Mouse (Mus musculus): ENCODE measurements at regions not wholly inside any gene's neighbourhood (a gene's known extent, or its start where the extent isn't known, plus 50 kb on each side); places are given as distances from the start of the nearest gene placed in this dataset.

DNA sequence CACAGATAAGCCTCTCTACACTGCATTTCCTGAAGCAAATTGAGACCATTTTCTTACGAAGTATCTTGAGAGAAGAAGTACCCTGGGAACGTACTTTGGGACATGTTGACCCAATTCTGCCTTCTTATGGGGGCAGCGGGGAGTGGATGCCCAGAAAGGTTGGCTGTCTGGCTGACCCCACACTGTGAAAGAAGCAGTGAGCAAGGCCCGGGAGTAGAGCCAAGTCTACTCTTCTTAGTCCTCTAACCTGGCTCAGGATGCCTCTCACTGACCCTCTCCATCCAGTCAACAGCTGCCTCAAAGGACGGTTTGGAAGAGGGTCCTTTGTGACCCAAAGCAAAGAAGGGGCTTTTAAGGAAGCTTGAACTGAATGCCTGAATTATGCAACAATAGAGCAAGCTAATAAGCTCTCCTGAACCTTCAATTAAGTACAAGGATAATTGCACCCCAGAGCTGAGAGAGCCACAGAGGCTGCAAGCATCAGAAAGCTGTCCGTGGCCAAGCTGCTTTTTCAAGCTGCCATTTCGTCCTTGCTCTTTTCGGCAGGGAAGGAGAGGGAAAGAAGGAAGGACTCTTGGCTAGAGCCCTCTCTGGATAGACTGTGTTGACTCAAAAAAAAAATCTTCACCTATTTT lies 70.3 kb downstream of the Pctp start:
- DNase-seq: peak; percentile 44 to 66

DNA sequence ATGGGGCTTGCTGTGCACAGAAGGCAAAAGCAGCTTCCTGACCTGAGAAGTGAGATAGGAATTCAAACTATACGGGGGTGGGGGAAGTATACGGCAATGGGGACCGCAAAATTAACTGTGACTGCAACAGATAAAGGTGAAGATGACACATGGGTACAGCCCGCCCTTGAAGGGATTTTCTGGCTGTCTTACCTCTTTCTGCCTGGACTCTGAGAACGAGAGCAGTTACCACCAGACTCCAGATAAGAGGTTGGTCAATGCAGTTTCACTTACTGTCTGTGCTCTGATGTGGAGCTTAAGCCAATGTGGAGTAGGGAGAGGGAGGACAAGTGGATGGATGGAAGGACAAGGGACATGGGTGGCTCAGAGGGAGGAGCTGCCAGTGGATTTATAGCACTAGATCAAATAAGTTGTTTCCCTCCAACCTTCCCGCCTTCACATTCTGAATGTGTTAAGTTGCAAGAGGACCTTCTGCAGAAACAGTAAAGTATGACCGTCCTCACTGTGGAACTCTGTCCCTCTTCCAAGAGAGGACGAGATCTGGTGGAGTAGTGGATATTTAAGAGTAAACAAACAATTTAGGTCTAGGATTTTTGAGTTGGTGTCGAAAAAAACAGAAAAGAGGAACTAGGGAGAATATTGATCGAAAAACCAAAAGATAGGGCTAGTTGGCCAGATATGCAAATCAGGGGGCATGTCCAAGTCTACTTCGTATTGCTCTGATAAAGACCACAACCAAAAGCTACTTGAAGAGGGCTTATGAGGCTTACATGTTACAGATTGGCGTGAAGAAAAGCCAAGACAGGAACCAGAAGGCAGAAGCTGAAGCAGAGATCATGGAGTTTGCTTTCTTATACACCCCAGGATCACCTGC lies 73.3 kb downstream of the Pctp start:
- no peak for DNase-seq

DNA sequence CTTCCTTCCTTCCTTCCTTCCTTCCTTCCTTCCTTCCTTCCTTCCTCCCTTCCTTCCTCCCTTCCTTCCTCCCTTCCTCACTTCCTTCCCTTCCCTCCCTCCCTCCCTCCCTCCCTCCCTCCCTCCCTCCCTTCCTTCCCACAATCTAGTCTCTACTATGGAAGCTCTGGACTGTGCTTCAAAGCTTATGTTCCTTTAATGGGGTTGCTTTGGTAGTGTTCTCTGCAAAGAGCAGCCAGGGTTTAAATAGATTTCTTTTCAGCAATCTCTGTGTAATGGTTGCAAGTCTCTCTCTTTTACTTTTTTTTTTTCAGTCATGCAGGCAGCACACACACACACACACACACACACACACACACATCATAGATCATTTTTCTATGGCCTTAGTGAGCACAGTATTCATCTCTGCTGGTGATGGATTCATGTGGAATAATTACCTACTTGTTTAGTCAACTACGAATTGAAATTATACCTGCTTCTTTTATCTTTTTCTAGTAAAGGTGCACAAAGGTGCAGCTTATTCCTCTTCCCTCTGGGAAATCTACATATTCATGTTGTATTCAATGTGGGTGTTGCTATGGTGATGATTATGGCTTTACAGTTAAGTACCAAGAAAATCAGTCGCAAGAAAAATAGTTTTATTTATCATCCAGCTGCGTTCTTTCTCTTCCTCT lies 75.1 kb downstream of the Pctp start:
- no peak for DNase-seq

DNA sequence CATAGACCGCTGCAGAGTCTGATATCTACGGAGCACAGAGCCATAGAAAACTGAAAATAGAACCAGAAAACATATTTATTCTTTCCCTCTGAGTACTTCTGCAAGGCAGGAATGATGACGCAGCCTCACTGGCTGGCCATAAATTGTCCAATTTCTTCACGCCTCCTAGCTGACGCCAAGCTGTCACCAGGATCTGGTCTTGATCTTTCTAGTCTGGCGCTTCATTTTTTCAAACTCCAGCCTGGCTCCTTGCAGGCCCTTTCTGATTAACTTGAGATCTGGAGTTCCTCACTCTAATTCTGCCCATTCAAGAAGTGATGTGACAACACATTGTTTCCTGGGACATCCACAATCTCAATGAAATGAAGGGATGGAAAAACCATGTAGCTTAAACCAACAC lies 80.1 kb downstream of the Pctp start:
- no peak for DNase-seq

- peak; percentile 37 to 51 for DNase-seq
These were observed 81.5 kb downstream of the Pctp start for GRCm38 (mm10) chr11:89921146-89921545.

DNA sequence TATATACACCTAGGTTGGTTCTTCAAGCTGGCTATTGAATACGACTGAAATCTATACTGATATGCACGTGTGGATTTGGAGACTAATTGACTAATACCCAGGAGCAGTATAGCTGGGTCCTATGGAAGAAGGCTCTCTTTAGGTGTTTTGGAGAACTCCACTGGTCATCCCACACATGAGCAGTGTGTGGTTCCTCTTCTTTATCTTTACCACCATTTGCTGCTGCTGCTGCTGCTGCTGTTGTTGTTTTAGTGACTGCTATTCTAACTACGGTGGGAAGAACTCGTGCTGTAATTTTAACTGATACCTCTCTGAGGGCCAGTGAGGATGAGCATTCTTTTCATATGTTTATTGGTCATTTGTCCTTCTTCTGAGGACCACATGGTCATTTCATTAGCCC lies 86.9 kb downstream of the Pctp start:
- no peak for DNase-seq

DNA sequence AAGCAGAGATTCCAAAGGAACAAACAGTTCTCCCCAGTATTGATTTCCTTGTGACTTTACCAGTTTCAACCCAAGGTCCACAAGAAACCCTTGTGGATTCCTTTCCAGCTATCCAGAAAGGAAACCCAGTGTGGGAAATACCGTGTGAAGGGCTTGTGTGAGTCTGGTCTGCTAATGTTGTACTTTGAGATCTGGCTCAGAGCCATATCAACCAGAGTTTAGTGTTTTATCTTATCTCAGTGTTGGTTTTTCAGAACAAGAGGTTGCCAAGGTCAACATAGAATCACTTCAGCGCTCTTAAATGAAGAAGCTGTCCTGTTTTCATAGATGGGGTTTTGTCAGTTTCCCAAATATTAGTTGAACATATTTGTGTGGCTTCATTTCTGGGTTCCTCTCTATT lies 88.1 kb downstream of the Pctp start:
- no peak for DNase-seq

DNA sequence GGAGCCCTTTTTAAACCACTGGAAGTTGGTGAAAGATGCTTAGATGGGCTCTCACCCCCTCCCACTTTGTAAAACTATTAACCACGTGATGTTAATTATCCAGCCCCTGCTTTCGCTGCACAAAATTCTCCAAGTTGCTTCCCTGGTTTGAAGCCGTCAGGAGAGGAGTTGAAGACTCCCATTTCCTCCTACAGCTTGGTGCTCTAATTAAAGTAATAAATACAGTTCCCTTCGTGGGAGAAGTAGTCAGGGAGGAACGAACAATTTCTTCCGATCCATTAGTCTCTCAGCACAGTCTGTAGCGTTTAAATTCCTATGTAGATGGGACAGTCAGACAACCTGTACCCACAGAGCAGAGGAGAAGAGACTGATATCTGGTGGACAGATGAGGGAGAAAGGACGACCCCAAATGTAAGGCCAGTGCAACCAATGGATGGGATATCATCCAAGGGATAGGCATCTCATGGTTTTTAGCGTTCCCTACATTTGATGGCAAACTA lies 101.4 kb downstream of the Pctp start:
- DNase-seq: no peak

DNA sequence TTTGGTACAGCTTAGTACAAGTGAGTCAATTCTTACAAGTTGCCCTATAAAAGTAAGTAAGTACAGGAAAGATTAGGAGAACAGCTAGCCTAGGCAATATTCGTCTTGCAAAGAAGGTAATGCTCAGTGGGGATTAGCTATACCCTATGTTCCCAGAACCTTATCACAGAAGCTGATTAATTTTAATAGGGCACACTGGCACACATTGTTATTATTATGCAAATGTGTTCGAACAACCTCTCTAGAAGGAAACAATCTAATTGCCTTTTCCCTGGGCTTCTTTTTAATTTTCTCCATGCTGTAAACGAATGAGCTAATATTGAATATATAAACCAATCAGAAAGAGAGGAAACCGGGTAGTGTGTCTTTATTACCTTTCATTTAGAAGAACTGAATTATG lies 104.2 kb downstream of the Pctp start:
- no peak for DNase-seq

- no peak for DNase-seq
These were observed 105.8 kb downstream of the Pctp start for GRCm38 (mm10) chr11:89896854-89897253.

- DNase-seq: peak; percentile 7 to 33
These were observed 94.1 kb upstream of the Ankfn1 start for GRCm38 (mm10) chr11:89871587-89871986.

GRCm38 (mm10) chr11:89867575-89867974 lies 90.1 kb upstream of the Ankfn1 start:
- no peak for DNase-seq

GRCm38 (mm10) chr11:89856184-89856769 lies 78.8 kb upstream of the Ankfn1 start:
- DNase-seq: no peak

DNA sequence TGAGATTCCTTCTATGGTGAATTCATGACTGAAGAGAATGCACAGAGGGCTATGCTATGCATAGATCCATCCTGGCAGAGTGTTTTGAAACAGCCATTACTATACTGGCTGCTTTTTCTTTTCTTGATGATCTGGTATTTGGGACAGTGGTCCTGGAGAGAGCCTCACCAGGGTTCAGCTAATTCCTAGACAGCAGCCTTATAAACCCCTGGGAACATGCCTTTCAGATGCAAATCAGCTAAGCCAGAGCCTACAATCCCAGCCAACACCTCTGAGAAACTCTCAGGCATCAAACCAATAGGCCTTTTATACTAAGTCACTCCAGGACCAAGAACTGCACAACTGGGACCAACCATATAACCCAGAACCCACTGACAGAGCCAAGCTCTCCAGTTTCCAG lies 64.4 kb upstream of the Ankfn1 start:
- DNase-seq: no peak

GRCm38 (mm10) chr11:89839671-89840327 lies 62.3 kb upstream of the Ankfn1 start:
- peak; percentile 14 to 39 for DNase-seq

- no peak for DNase-seq
These were observed 60.5 kb upstream of the Ankfn1 start for GRCm38 (mm10) chr11:89837995-89838394.

- DNase-seq: no peak
These were observed 59.4 kb upstream of the Ankfn1 start for GRCm38 (mm10) chr11:89836897-89837296.

DNA sequence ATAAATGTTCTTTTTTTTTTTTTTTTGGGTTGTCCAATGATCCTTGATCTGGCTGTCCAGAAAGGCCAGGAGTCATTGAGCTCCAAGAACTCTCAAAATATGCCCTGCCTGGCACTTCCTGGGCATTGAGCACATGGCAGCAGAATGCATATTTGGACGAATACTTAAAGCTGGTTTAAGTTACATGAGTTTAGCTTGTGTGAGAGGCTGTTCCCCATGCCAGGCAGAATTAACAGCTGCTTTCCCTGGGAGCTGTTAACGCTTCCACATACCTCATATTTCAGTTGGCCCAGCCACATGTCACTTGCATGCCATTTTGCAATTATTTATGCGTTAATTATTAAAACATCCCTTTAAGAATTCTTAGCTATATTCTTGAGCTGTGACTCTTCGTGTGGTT lies 56.6 kb upstream of the Ankfn1 start:
- DNase-seq: no peak

- no peak for DNase-seq
These were observed 54.2 kb upstream of the Ankfn1 start for GRCm38 (mm10) chr11:89831577-89832110.
